Mouse (Mus musculus) MEL (cell line): ENCODE data around the gene Agbl2. TPM values are rescaled to one million over a fixed set of nuclear protein-coding genes. Genes with fewer than 3 reads are reported as not detected.

ENCODE experiments used
- DNase-seq: peaks from one replicate; pipeline ENCODE4 v3.0.0; 2011; ENCODE audit warnings: low read depth, low spot score
- H3K27ac ChIP-seq: 2 replicates; pipeline ENCODE4 v1.5.1; 2012; ENCODE audit warnings: low read depth, mild to moderate bottlenecking, control low read depth, low read length, moderate library complexity; ENCODE audit not compliant: control insufficient read depth
- H3K27me3 ChIP-seq, 2 experiments: fragments of 150-350 bp in 1 of 2; sonication (generic) in 1 of 2; 2 replicates each; pipeline ENCODE4 v1.6.1; 2012; ENCODE audit warnings: low read length in 2 of 2, mild to moderate bottlenecking in 2 of 2, improper control_type of control experiment in 1 of 2, moderate library complexity in 1 of 2; ENCODE audit not compliant: insufficient read depth in 2 of 2, control insufficient read depth in 1 of 2
- H3K36me3 ChIP-seq, 2 experiments: 2 replicates each; pipeline ENCODE4 v1.6.1; 2012 to 2014; ENCODE audit warnings: low read length in 2 of 2, improper control_type of control experiment in 1 of 2, inconsistent platforms in 1 of 2, mild to moderate bottlenecking in 1 of 2; ENCODE audit not compliant: insufficient read depth in 2 of 2, control insufficient read depth in 1 of 2
- H3K4me1 ChIP-seq, 2 experiments: fragments of 150-350 bp in 1 of 2; sonication (generic) in 1 of 2; 2 replicates each; pipeline ENCODE4 v1.6.1; 2012; ENCODE audit warnings: low read length in 2 of 2, improper control_type of control experiment in 1 of 2, mild to moderate bottlenecking in 1 of 2; ENCODE audit not compliant: insufficient read depth in 2 of 2, control insufficient read depth in 1 of 2
- H3K4me3 ChIP-seq, 2 experiments: fragments of 150-350 bp in 1 of 2; sonication (generic) in 1 of 2; 2 replicates each; pipeline ENCODE4 v1.5.1; 2012; ENCODE audit warnings: low read depth in 2 of 2, low read length in 2 of 2, mild to moderate bottlenecking in 2 of 2, moderate library complexity in 2 of 2, control low read depth in 1 of 2, improper control_type of control experiment in 1 of 2; ENCODE audit not compliant: control insufficient read depth in 1 of 2, insufficient read depth in 1 of 2
- H3K79me2 ChIP-seq: 2 replicates; pipeline ENCODE4 v1.6.1; 2012; ENCODE audit warnings: mild to moderate bottlenecking, low read length, moderate library complexity; ENCODE audit not compliant: control insufficient read depth, poor library complexity, insufficient read depth
- H3K9ac ChIP-seq: 2 replicates; pipeline ENCODE4 v1.6.1; 2012; ENCODE audit warnings: low read depth, mild to moderate bottlenecking, control low read depth, low read length, moderate library complexity; ENCODE audit not compliant: control insufficient read depth, poor library complexity, severe bottlenecking
- H3K9me3 ChIP-seq: fragments of 150-350 bp; sonication (generic); replicated peaks from 2 replicates; pipeline ENCODE4 v1.6.1; 2012; ENCODE audit warnings: mild to moderate bottlenecking, low read length, improper control_type of control experiment, moderate library complexity; ENCODE audit not compliant: insufficient read depth
- BHLHE40 ChIP-seq: IDR thresholded peaks from 2 replicates; pipeline ENCODE4 v1.6.1; 2012; ENCODE audit warnings: low read depth, mild to moderate bottlenecking, inconsistent platforms, low read length, improper control_type of control experiment, borderline replicate concordance
- CHD1 ChIP-seq: IDR thresholded peaks from 2 replicates; pipeline ENCODE4 v1.6.1; 2012; ENCODE audit warnings: low read depth, mild to moderate bottlenecking, inconsistent platforms, low read length, improper control_type of control experiment
- CHD2 ChIP-seq: IDR thresholded peaks from 2 replicates; pipeline ENCODE4 v1.6.1; 2011; ENCODE audit warnings: low read length, improper control_type of control experiment
- ELF1 ChIP-seq: IDR thresholded peaks from 2 replicates; pipeline ENCODE4 v1.6.1; 2014; ENCODE audit warnings: low read depth, mild to moderate bottlenecking, inconsistent platforms, low read length, improper control_type of control experiment, moderate library complexity
- EP300 ChIP-seq, 2 experiments: IDR thresholded peaks; 2 replicates each; pipeline ENCODE4 v1.6.1; 2011; ENCODE audit warnings: improper control_type of control experiment in 2 of 2, low read length in 2 of 2, low read depth in 1 of 2, mild to moderate bottlenecking in 1 of 2
- ETS1 ChIP-seq: IDR thresholded peaks from 2 replicates; pipeline ENCODE4 v1.6.1; 2012; ENCODE audit warnings: low read depth, mild to moderate bottlenecking, inconsistent platforms, low read length, improper control_type of control experiment, moderate library complexity
- GATA1 ChIP-seq: IDR thresholded peaks from 2 replicates; pipeline ENCODE4 v1.6.1; 2011; ENCODE audit warnings: low read depth, low read length, improper control_type of control experiment
- HCFC1 ChIP-seq: IDR thresholded peaks from 2 replicates; pipeline ENCODE4 v1.6.1; 2012; ENCODE audit warnings: low read depth, mild to moderate bottlenecking, inconsistent platforms, low read length, improper control_type of control experiment, moderate library complexity
- KAT2A ChIP-seq: conservative IDR thresholded peaks from 2 replicates; pipeline ENCODE4 v1.6.1; 2012; ENCODE audit warnings: low read depth, low read length, improper control_type of control experiment, inconsistent platforms
- MXI1 ChIP-seq: IDR thresholded peaks from 2 replicates; pipeline ENCODE4 v1.6.1; 2011; ENCODE audit warnings: mild to moderate bottlenecking, low read depth, low read length, improper control_type of control experiment
- MYC ChIP-seq: IDR thresholded peaks from 2 replicates; pipeline ENCODE4 v1.6.1; 2011; ENCODE audit warnings: low read depth, mild to moderate bottlenecking, low read length, improper control_type of control experiment, moderate library complexity
- NELFE ChIP-seq: IDR thresholded peaks from 2 replicates; pipeline ENCODE4 v1.6.1; 2011; ENCODE audit warnings: low read depth, low read length, improper control_type of control experiment
- POLR2A ChIP-seq, 2 experiments: IDR thresholded peaks; 2 replicates each; pipeline ENCODE4 v1.6.1; 2011 to 2012; ENCODE audit warnings: low read length in 2 of 2, mild to moderate bottlenecking in 2 of 2, control low read depth in 1 of 2, improper control_type of control experiment in 1 of 2, low read depth in 1 of 2, moderate library complexity in 1 of 2; ENCODE audit not compliant: control insufficient read depth in 1 of 2, insufficient read depth in 1 of 2, poor library complexity in 1 of 2
- SIN3A ChIP-seq: IDR thresholded peaks from 2 replicates; pipeline ENCODE4 v1.6.1; 2012; ENCODE audit warnings: low read length, improper control_type of control experiment, inconsistent platforms
- TBP ChIP-seq: IDR thresholded peaks from 2 replicates; pipeline ENCODE4 v1.8.0; 2011; ENCODE audit warnings: low read depth, low read length, improper control_type of control experiment
- TCF12 ChIP-seq: IDR thresholded peaks from 2 replicates; pipeline ENCODE4 v1.6.1; 2014; ENCODE audit warnings: low read depth, mild to moderate bottlenecking, inconsistent platforms, low read length, improper control_type of control experiment, moderate library complexity
- UBTF ChIP-seq: IDR thresholded peaks from 2 replicates; pipeline ENCODE4 v1.6.1; 2012; ENCODE audit warnings: low read depth, mild to moderate bottlenecking, inconsistent platforms, low read length, improper control_type of control experiment, moderate library complexity, borderline replicate concordance; ENCODE audit not compliant: insufficient read depth
- USF1 ChIP-seq: IDR thresholded peaks from 2 replicates; pipeline ENCODE4 v1.6.1; 2014; ENCODE audit warnings: low read depth, mild to moderate bottlenecking, inconsistent platforms, low read length, improper control_type of control experiment, moderate library complexity
- USF2 ChIP-seq, 2 experiments: IDR thresholded peaks; 2 replicates each; pipeline ENCODE4 v1.6.1; 2011 to 2012; ENCODE audit warnings: improper control_type of control experiment in 2 of 2, low read length in 2 of 2, borderline replicate concordance in 1 of 2, inconsistent platforms in 1 of 2, low read depth in 1 of 2, mild to moderate bottlenecking in 1 of 2; ENCODE audit not compliant: insufficient read depth in 1 of 2
- ZMIZ1 ChIP-seq: IDR thresholded peaks from 2 replicates; pipeline ENCODE4 v1.6.1; 2012; ENCODE audit warnings: low read depth, mild to moderate bottlenecking, inconsistent platforms, low read length, improper control_type of control experiment, moderate library complexity
- polyA plus RNA-seq, 2 experiments: library from polyadenylated mRNA; stranded (reverse) in 1 of 2; unstranded in 1 of 2; fragments of >175 nt in 1 of 2; fragments of >200 nt in 1 of 2; gene quantifications; 2 replicates each; pipeline versions ENCODE4 v1.2.1 to v1.2.4; 2012; ENCODE audit warnings: low replicate concordance in 2 of 2, low read depth in 1 of 2; ENCODE audit not compliant: insufficient read length in 2 of 2, insufficient read depth in 1 of 2, missing spikeins in 1 of 2
- total RNA-seq: library from RNA; depleted of rRNA; stranded (reverse); fragments of 300-350 nt; gene quantifications from 2 replicates; pipeline ENCODE4 v1.2.3, GENCODE M21; 2012

Gene Agbl2
- total and polyA plus RNA-seq, 3 experiments: not detected

DNA sequence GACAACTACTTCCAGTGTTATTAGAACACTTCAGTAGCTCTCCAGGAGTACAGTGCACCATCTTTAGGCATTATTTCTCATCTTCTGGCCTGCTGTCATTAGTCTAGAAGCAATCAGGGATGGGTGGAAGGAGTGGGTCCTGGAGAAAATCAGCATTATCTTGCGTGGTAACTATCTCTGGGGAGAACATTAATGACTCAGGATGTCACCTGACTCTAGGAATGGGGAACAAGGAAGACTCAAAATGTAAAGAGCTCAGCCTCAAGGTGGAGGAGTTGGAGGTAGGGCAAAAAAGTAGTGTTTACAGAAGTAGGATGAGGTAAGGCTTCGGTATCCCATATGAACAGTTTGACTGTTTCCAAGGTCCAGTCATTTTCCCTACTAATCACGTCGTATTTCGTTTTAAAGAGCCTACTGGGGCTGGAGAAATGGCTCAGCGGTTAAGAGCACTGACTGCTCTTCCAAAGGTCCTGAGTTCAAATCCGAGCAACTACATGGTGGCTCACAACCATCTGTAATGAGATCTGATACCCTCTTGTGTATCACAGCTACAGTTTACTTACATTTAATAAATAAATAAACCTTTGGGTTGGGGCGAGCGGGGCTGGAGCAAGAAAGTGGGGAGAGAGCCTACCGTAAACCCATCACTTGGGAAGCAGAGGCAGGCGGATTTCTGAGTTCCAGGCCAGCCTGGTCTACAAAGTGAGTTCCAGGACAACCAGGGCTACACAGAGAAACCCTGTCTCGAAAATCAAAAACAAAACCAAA is 38.1 kb upstream of the Agbl2 start:
- Histone ChIP-seq H3K36me3 (peaks cover 11 to 31% of the 10 kb centered on the region in 2 experiments), H3K4me3 (peak overlapping the region; percentile 54 to 71), H3K4me1 (peaks cover 4 to 21% of the 10 kb centered on the region in 2 experiments; a peak in 3 of 4 replicates), H3K27me3 (no peaks in the 10 kb centered on the region), H3K9me3 (no peaks in the 10 kb centered on the region)
- DNase-seq: peak; percentile 68
- TF ChIP-seq HCFC1 (peak; percentile 35; the same call in 1 of the 2 replicates), GATA1 (peak; percentile 55), USF1 (peak; percentile 84), POLR2A (IDR thresholded peaks at IDR 0.05; ENCODE audit: control insufficient read depth in 1 of 2, insufficient read depth in 1 of 2, low read depth in 1 of 2, low read length in 2 of 2, poor library complexity in 1 of 2) (peak in 1 of 2 experiments; percentile 11; a peak in 1 of 4 replicates), NELFE (0 out of 2 replicates have a peak, but pooled peaks have one; percentile 54), CHD1 (peak; percentile 98; the same call in 1 of the 2 replicates), KAT2A (no peak), MYC (no peak), SIN3A (peak; percentile 49), ELF1 (peak; percentile 35; the same call in 1 of the 2 replicates), MXI1 (0 out of 2 replicates have a peak, but pooled peaks have one; percentile 13), ZMIZ1 (peak; percentile 59), CHD2 (no peak), USF2 (IDR thresholded peaks at IDR 0.05; ENCODE audit: borderline replicate concordance in 1 of 2, insufficient read depth in 1 of 2, low read depth in 1 of 2, low read length in 2 of 2) (0 out of 4 replicates have a peak, but pooled peaks of 1 of the 2 experiments have one; percentile 42), BHLHE40 (peak; percentile 72), EP300 (IDR thresholded peaks at IDR 0.05; ENCODE audit: low read depth in 1 of 2, low read length in 2 of 2) (peak; percentile 29 to 40; a peak in 3 of 4 replicates), UBTF (no peak), TCF12 (0 out of 2 replicates have a peak, but pooled peaks have one; percentile 23), ETS1 (peak; percentile 31; the same call in 1 of the 2 replicates), TBP (peak; percentile 50; the same call in 1 of the 2 replicates)
- TF ChIP-seq, all 39 proteins: peak for 16
- peak overlapping the region; percentile 92 for H3K27ac ChIP-seq
- peaks cover 37% of the 10 kb centered on the region for H3K79me2 ChIP-seq
- peak overlapping the region; percentile 89 for H3K9ac ChIP-seq
